Mouse (Mus musculus): Measurements from ENCODE around the gene Ttf2. TPM values are rescaled to one million over a fixed set of nuclear protein-coding genes. Genes with fewer than 3 reads are reported as not detected.

The Ttf2 gene
- total and polyA plus RNA-seq, 2 experiments = 1.9 to 2.6 TPM

- no peak for DNase-seq (ENCODE audit: extremely low read depth, low read depth, low spot score)
- 60% methylated on average over 15 of the region's 15 CpGs for WGBS
Observed at GRCm38 (mm10) chr3:100993718-100994117, 24.3 kb upstream of the Ttf2 start.

GRCm38 (mm10) chr3:100993158-100993557, 23.7 kb upstream of the Ttf2 start:
- Histone ChIP-seq H3K27ac (replicated peaks; ENCODE audit: insufficient read depth, low read depth, low read length) (no peak overlapping the region), H3K79me2 (ENCODE audit: control insufficient read depth, insufficient read depth, low read length) (no peaks in the 10 kb centered on the region), H3K9ac (ENCODE audit: low read depth, low read length) (no peak overlapping the region), H3K4me3 (ENCODE audit: insufficient read depth, low read depth, low read length) (no peak overlapping the region), H3K27me3 (ENCODE audit: control insufficient read depth, insufficient read depth, low read length) (no peaks in the 10 kb centered on the region), H3K36me3 (ENCODE audit: control insufficient read depth, insufficient read depth, low read length) (no peaks in the 10 kb centered on the region), H3K4me1 (ENCODE audit: control insufficient read depth, insufficient read depth, low read length) (no peaks in the 10 kb centered on the region; the same call in 1 of the 2 replicates)
- no peak for TF ChIP-seq POLR2A (IDR thresholded peaks at IDR 0.05; ENCODE audit: extremely low read depth, insufficient read depth, low read length)
- no peak for TF ChIP-seq CTCF (IDR thresholded peaks at IDR 0.05; ENCODE audit: low read depth, low read length)
- no peak for DNase-seq (ENCODE audit: extremely low read depth, low read depth, low spot score)
- 69% methylated on average over 7 of the region's 7 CpGs for WGBS

More at GRCm38 (mm10) chr3:100993718-100994117, 24.3 kb upstream of the Ttf2 start:
- no peaks in the 10 kb centered on the region for H3K79me2 ChIP-seq (ENCODE audit: control insufficient read depth, insufficient read depth, low read length)
- no peak overlapping the region for H3K4me3 ChIP-seq (ENCODE audit: insufficient read depth, low read depth, low read length)
- H3K27me3 ChIP-seq (ENCODE audit: control insufficient read depth, insufficient read depth, low read length) = no peaks in the 10 kb centered on the region
- no peak for TF ChIP-seq CTCF (IDR thresholded peaks at IDR 0.05; ENCODE audit: low read depth, low read length)
- TF ChIP-seq POLR2A (IDR thresholded peaks at IDR 0.05; ENCODE audit: extremely low read depth, insufficient read depth, low read length) = no peak
- H3K27ac ChIP-seq (replicated peaks; ENCODE audit: insufficient read depth, low read depth, low read length) = no peak overlapping the region
- no peak overlapping the region for H3K9ac ChIP-seq (ENCODE audit: low read depth, low read length)
- no peaks in the 10 kb centered on the region; the same call in 1 of the 2 replicates for H3K4me1 ChIP-seq (ENCODE audit: control insufficient read depth, insufficient read depth, low read length)
- H3K36me3 ChIP-seq (ENCODE audit: control insufficient read depth, insufficient read depth, low read length) = no peaks in the 10 kb centered on the region

DNA sequence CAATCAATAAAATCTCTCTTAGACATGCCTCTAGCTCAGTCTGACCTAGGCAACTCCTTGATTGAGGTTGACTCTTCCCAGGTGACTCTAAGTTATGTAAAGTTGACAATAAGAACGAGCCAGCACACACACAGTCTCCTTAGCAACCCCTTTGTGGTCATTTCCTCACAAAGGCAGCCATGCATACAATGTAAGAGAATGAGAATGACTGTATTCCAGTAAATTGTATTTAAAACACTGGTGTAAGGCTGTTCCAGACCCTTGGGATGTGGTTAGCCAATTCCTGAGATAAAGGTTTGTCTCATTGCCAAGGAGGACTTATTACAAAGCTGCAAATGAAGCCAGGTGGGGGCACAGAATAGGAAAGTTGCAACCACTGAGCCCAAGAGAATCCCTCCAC, 20.8 kb upstream of the Ttf2 start:
- TF ChIP-seq CTCF (IDR thresholded peaks at IDR 0.05; ENCODE audit: low read depth, low read length) = no peak
- no peak for TF ChIP-seq POLR2A (IDR thresholded peaks at IDR 0.05; ENCODE audit: extremely low read depth, insufficient read depth, low read length)
- no peak overlapping the region for H3K4me3 ChIP-seq (ENCODE audit: insufficient read depth, low read depth, low read length)
- H3K27me3 ChIP-seq (ENCODE audit: control insufficient read depth, insufficient read depth, low read length) = no peaks in the 10 kb centered on the region
- no peak overlapping the region for H3K9ac ChIP-seq (ENCODE audit: low read depth, low read length)
- WGBS = 65% methylated on average over 1 of the region's 1 CpGs
- H3K4me1 ChIP-seq (ENCODE audit: control insufficient read depth, insufficient read depth, low read length) = no peaks in the 10 kb centered on the region; the same call in 1 of the 2 replicates
- no peak overlapping the region for H3K27ac ChIP-seq (replicated peaks; ENCODE audit: insufficient read depth, low read depth, low read length)
- H3K79me2 ChIP-seq (ENCODE audit: control insufficient read depth, insufficient read depth, low read length) = no peaks in the 10 kb centered on the region
- DNase-seq (ENCODE audit: extremely low read depth, low read depth, low spot score) = no peak
- no peaks in the 10 kb centered on the region for H3K36me3 ChIP-seq (ENCODE audit: control insufficient read depth, insufficient read depth, low read length)

GRCm38 (mm10) chr3:100989417-100989816, 20.0 kb upstream of the Ttf2 start:
- Histone ChIP-seq H3K36me3 (ENCODE audit: control insufficient read depth, insufficient read depth, low read length) (no peaks in the 10 kb centered on the region), H3K4me1 (ENCODE audit: control insufficient read depth, insufficient read depth, low read length) (no peaks in the 10 kb centered on the region; the same call in 1 of the 2 replicates), H3K4me3 (ENCODE audit: insufficient read depth, low read depth, low read length) (no peak overlapping the region), H3K27me3 (ENCODE audit: control insufficient read depth, insufficient read depth, low read length) (no peaks in the 10 kb centered on the region), H3K9ac (ENCODE audit: low read depth, low read length) (no peak overlapping the region), H3K79me2 (ENCODE audit: control insufficient read depth, insufficient read depth, low read length) (no peaks in the 10 kb centered on the region), H3K27ac (replicated peaks; ENCODE audit: insufficient read depth, low read depth, low read length) (no peak overlapping the region)
- DNase-seq (ENCODE audit: extremely low read depth, low read depth, low spot score) = no peak
- TF ChIP-seq CTCF (IDR thresholded peaks at IDR 0.05; ENCODE audit: low read depth, low read length) (no peak), POLR2A (IDR thresholded peaks at IDR 0.05; ENCODE audit: extremely low read depth, insufficient read depth, low read length) (no peak)
- 82% methylated on average over 12 of the region's 12 CpGs for WGBS

DNA sequence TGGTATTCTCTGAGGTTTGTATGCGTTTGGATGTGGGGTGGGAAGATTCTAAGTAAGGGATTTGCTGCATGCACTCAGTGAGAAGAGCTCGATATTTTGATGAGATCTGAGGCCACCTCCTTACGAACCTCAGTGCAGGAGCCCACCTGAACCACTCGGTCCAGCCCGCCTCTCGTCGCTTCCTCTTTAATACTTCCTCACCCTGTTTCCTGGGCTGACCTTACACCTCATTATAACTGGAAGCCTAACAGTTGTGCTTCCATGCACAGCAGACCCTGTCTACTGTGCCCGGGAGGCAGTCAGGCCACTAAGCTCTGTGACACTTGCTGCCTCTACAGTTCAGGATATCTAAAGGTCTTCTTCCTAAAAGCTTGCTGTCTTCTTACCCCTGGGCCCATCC, 9.8 kb upstream of the Ttf2 start:
- Histone ChIP-seq H3K4me1 (ENCODE audit: control insufficient read depth, insufficient read depth, low read length) (no peaks in the 10 kb centered on the region), H3K27me3 (ENCODE audit: control insufficient read depth, insufficient read depth, low read length) (no peaks in the 10 kb centered on the region; the same call in 1 of the 2 replicates), H3K36me3 (ENCODE audit: control insufficient read depth, insufficient read depth, low read length) (no peaks in the 10 kb centered on the region), H3K27ac (replicated peaks; ENCODE audit: insufficient read depth, low read depth, low read length) (no peak overlapping the region), H3K4me3 (ENCODE audit: insufficient read depth, low read depth, low read length) (no peak overlapping the region), H3K9ac (ENCODE audit: low read depth, low read length) (no peak overlapping the region), H3K79me2 (ENCODE audit: control insufficient read depth, insufficient read depth, low read length) (no peaks in the 10 kb centered on the region)
- WGBS = 62% methylated on average over 8 of the region's 8 CpGs
- no peak for TF ChIP-seq POLR2A (IDR thresholded peaks at IDR 0.05; ENCODE audit: extremely low read depth, insufficient read depth, low read length)
- TF ChIP-seq CTCF (IDR thresholded peaks at IDR 0.05; ENCODE audit: low read depth, low read length) = no peak
- DNase-seq (ENCODE audit: extremely low read depth, low read depth, low spot score) = no peak

DNA sequence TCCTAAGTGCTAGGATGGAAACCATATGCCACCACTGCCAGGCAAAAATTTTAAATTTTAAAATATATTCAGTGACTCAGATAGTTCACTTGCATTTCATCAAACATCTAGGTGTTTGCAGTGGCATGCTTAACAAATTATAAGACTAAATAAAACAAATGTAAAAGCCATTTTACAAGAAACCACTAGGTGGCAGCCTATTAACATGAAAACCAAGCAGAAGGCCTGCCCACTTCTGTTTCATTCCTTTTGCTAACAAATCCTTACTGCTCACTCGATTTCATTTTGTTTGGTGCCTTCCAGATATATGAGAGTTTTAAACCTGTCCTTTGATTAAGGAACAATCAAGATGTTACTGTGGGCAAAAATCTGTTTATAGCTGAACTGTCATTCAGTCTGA, 4.4 kb upstream of the Ttf2 start:
- Histone ChIP-seq H3K27me3 (ENCODE audit: control insufficient read depth, insufficient read depth, low read length) (no peaks in the 10 kb centered on the region; the same call in 1 of the 2 replicates), H3K4me1 (ENCODE audit: control insufficient read depth, insufficient read depth, low read length) (no peaks in the 10 kb centered on the region), H3K27ac (replicated peaks; ENCODE audit: insufficient read depth, low read depth, low read length) (no peak overlapping the region), H3K4me3 (ENCODE audit: insufficient read depth, low read depth, low read length) (no peak overlapping the region), H3K79me2 (ENCODE audit: control insufficient read depth, insufficient read depth, low read length) (no peaks in the 10 kb centered on the region), H3K9ac (ENCODE audit: low read depth, low read length) (no peak overlapping the region), H3K36me3 (ENCODE audit: control insufficient read depth, insufficient read depth, low read length) (no peaks in the 10 kb centered on the region)
- WGBS = 2% methylated on average over 1 of the region's 1 CpGs
- peak; percentile 58 for DNase-seq (ENCODE audit: extremely low read depth, low read depth, low spot score)
- no peak for TF ChIP-seq CTCF (IDR thresholded peaks at IDR 0.05; ENCODE audit: low read depth, low read length)
- no peak for TF ChIP-seq POLR2A (IDR thresholded peaks at IDR 0.05; ENCODE audit: extremely low read depth, insufficient read depth, low read length)
